Mouse (Mus musculus) heart, postnatal 4 days (tissue): Measurements from ENCODE around the gene Gm10645. TPM values are rescaled to one million over a fixed set of nuclear protein-coding genes. Genes with fewer than 3 reads are reported as not detected.

Experiments used
- DNase-seq: peaks from one replicate; pipeline ENCODE4 v3.0.0; 2021
- total RNA-seq, 2 experiments: library from RNA; stranded (reverse); gene quantifications; 2 replicates each; pipeline ENCODE4 v1.2.3; 2021

Gm10645 gene
- total RNA-seq = under 1 TPM in 1 of 2 experiments, not detected in 1; 0.33 TPM

- peak; percentile 63 for DNase-seq
Measured at GRCm38 (mm10) chr8:83165931-83166867, at the start of gene Gm10645. Gm10645 (minus strand) TSS chr8:83166170.

GRCm38 (mm10) chr8:83215065-83215464, 49.1 kb upstream of the Gm10645 start:
- peak; percentile 11 for DNase-seq

GRCm38 (mm10) chr8:83210676-83211075, 44.7 kb upstream of the Gm10645 start:
- no peak for DNase-seq

- DNase-seq = no peak
Measured at GRCm38 (mm10) chr8:83209581-83209980, 43.6 kb upstream of the Gm10645 start.

GRCm38 (mm10) chr8:83205907-83206306, 39.9 kb upstream of the Gm10645 start:
- no peak for DNase-seq

- peak; percentile 10 for DNase-seq
Measured at GRCm38 (mm10) chr8:83202946-83203345, 37.0 kb upstream of the Gm10645 start.

- DNase-seq = peak; percentile 37
Measured at GRCm38 (mm10) chr8:83200191-83201177, 34.5 kb upstream of the Gm10645 start.

- DNase-seq = no peak
Measured at GRCm38 (mm10) chr8:83199715-83200114, 33.7 kb upstream of the Gm10645 start.

- DNase-seq = no peak
Measured at GRCm38 (mm10) chr8:83196088-83196487, 30.1 kb upstream of the Gm10645 start.

GRCm38 (mm10) chr8:83189538-83190095, 23.6 kb upstream of the Gm10645 start:
- DNase-seq = no peak

- DNase-seq = no peak
Measured at GRCm38 (mm10) chr8:83187363-83187962, 21.5 kb upstream of the Gm10645 start.

- DNase-seq = no peak
Measured at GRCm38 (mm10) chr8:83186376-83186775, 20.4 kb upstream of the Gm10645 start.

GRCm38 (mm10) chr8:83182784-83183183, 16.8 kb upstream of the Gm10645 start:
- DNase-seq = no peak

- DNase-seq = no peak
Measured at GRCm38 (mm10) chr8:83181851-83182482, 16.0 kb upstream of the Gm10645 start.

GRCm38 (mm10) chr8:83178228-83178742, 12.3 kb upstream of the Gm10645 start:
- peak; percentile 14 for DNase-seq

GRCm38 (mm10) chr8:83177317-83178195, 11.6 kb upstream of the Gm10645 start:
- no peak for DNase-seq

GRCm38 (mm10) chr8:83176785-83177184, 10.8 kb upstream of the Gm10645 start:
- DNase-seq = no peak

- DNase-seq = no peak
Measured at GRCm38 (mm10) chr8:83175680-83176079, 9.7 kb upstream of the Gm10645 start.

GRCm38 (mm10) chr8:83170894-83171293, 4.9 kb upstream of the Gm10645 start:
- DNase-seq = no peak

GRCm38 (mm10) chr8:83169709-83170108, 3.7 kb upstream of the Gm10645 start:
- peak; percentile 12 for DNase-seq
